ENCODE assay signal across 12 mouse cellular contexts in the genomic region with DNA sequence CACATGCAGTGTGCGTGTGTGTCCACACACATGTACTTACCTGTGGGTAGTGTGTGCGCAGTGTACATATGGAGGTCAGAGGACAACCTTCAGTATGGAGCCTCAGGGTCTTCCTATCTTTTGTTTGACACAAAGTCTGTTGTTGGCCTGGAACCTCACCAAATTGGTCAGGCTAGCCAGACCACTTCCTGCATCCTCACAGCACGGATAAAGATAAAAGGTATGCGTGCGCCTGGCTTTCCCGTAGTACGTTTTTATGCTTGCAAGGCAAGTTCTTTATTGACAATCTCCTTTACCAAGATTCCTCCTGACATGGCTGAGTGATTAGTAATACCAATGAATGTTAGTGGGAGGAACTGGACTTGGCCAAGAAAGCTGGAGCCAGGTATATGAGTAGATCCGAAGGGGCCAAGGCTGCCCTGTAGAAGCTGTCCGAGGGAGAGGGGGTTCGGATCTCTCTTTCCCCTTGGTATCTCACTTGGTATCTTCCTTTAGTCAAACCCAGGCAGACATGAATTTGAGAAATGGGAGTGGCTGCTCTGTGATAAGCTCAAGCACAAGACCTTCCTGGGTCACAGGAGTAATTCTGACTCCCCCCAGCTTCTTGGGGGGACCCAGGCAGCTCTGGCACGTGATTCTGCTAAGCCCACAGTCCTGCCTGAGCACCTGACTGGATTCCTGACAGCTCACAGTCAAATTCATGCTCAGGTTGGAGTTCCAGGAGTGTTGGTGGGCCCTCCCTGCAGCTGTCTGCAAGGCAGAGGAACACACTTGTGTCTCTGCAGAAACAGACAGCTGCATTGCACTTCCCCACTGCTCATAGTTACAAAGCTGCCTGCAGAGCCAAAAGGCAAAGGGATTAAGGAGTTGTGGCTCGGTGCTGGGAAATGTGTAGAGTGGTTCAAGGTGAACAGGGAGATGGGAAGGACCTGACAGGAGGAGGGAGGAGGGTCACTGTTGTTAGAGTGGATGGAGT. TPM values are rescaled to one million over a fixed set of nuclear protein-coding genes. Genes with fewer than 3 reads are reported as not detected.
DNase-seq lines count a peak whose midpoint lies in the region; ATAC-seq lines count a peak whose summit lies in the region.
"Had no signal": no experiment of that assay in that cellular context is flagged by ENCODE, and none has a peak within 500 bp of the region (broad histone marks: within the 10 kb centered on the region; RNA-seq: fewer than 3 reads in every experiment).

No protein-coding gene starts in this region.

- no peak for ATAC-seq in hindbrain, embryonic 13.5 days (ENCODE audit: low FRiP score)

- WGBS in hindbrain, embryonic 10.5 days: 81% methylated on average over 12 of the region's 12 CpGs
- 86% methylated on average over 12 of the region's 12 CpGs for WGBS in hindbrain, embryonic 13.5 days

- no peak overlapping the region for H3K4me3 ChIP-seq in hindbrain, embryonic 10.5 days
- H3K4me3 ChIP-seq in hindbrain, embryonic 13.5 days: no peak overlapping the region
- H3K4me3 ChIP-seq: limb, embryonic 15.5 days had no signal

- H3K4me2 ChIP-seq in hindbrain, embryonic 13.5 days: no peak overlapping the region
- H3K4me2 ChIP-seq: limb, embryonic 15.5 days; midbrain, embryonic 11.5 days had no signal

- no peak overlapping the region for H3K9ac ChIP-seq in hindbrain, embryonic 13.5 days
- H3K9ac ChIP-seq: limb, embryonic 15.5 days had no signal

- no peaks in the 10 kb centered on the region for H3K9me3 ChIP-seq in hindbrain, embryonic 10.5 days
- no peaks in the 10 kb centered on the region for H3K9me3 ChIP-seq in hindbrain, embryonic 13.5 days
- H3K9me3 ChIP-seq: limb, embryonic 15.5 days had no signal

- H3K36me3 ChIP-seq in hindbrain, embryonic 10.5 days: no peaks in the 10 kb centered on the region
- no peaks in the 10 kb centered on the region for H3K36me3 ChIP-seq in hindbrain, embryonic 13.5 days
- H3K36me3 ChIP-seq: limb, embryonic 15.5 days had no signal

- H3K27me3 ChIP-seq in hindbrain, embryonic 10.5 days (ENCODE audit: insufficient read depth, poor library complexity, severe bottlenecking): peaks cover 47% of the 10 kb centered on the region
- H3K27me3 ChIP-seq in hindbrain, embryonic 13.5 days: peaks cover 13% of the 10 kb centered on the region
- H3K27me3 ChIP-seq: limb, embryonic 15.5 days had no signal

- DNase-seq in hindbrain, embryonic 10.5 days (ENCODE audit: low spot score): no peak
- DNase-seq in 416B (ENCODE audit: low read depth) (peak; percentile 87), MEL-GATA-1-ER (ENCODE audit: extremely low read depth, low read depth) (peak; percentile 76), liver (peak; percentile 62)
- DNase-seq in layer of hippocampus, adult 18-20 months (ENCODE audit: low spot score in 2 of 2): no peak
- no peak for DNase-seq in spleen, postnatal 4 days (ENCODE audit: low spot score in 2 of 2)
- DNase-seq: adrenal gland, adult 2 months; cerebellum, adult 8-10 months; right cerebral cortex, postnatal 25 days had no signal

- H3K4me1 ChIP-seq in hindbrain, embryonic 10.5 days (replicated peaks): peaks cover 51% of the 10 kb centered on the region
- H3K4me1 ChIP-seq in hindbrain, embryonic 13.5 days (replicated peaks): peaks cover 51% of the 10 kb centered on the region

- H3K27ac ChIP-seq in hindbrain, embryonic 10.5 days: peak overlapping the region; percentile 53
- no peak overlapping the region for H3K27ac ChIP-seq in hindbrain, embryonic 13.5 days

RNA-seq across cellular contexts. Expression of a gene that starts 6.1 kb away (rescaled TPM):
- 38.3 and 44.1 TPM in 2 replicates for polyA plus RNA-seq in hindbrain, embryonic 10.5 days (2016; fragmentation: Nextera tagmentation; extraction: Ambion mirVana)
- 31.6 and 35.1 TPM in 2 replicates for polyA plus RNA-seq in hindbrain, embryonic 13.5 days (2015; fragmentation: Nextera tagmentation; extraction: Ambion mirVana)
- total RNA-seq in layer of hippocampus, adult 18-20 months (2021): 10 to 100 TPM; 67.0 to 69.7 TPM

Comparison
In these comparisons a context has a peak if more than half of its experiments do, and no peak if none do; other contexts are left out.
1. DNase-seq: peak in 416B (single experiment), MEL-GATA-1-ER (single experiment) and liver (single experiment); none in hindbrain, embryonic 10.5 days (single experiment), layer of hippocampus, adult 18-20 months (0 of 2) and spleen, postnatal 4 days (0 of 2).